Mouse (Mus musculus) liver, adult 2 months (tissue): Measurements from ENCODE around the gene Sprr2d. TPM values are rescaled to one million over a fixed set of nuclear protein-coding genes. Genes with fewer than 3 reads are reported as not detected.

Experiments
- DNase-seq: peaks from one replicate; pipeline ENCODE4 v3.0.0-alpha.2; 2011; ENCODE audit warnings: low read depth, low spot score; ENCODE audit errors: extremely low read depth
- H3K27ac ChIP-seq: fragments of 200-500 bp; replicated peaks from 2 replicates; pipeline ENCODE4 v1.5.1; 2012; ENCODE audit warnings: low read depth, mild to moderate bottlenecking, control low read depth, inconsistent platforms, low read length; ENCODE audit not compliant: insufficient read depth
- H3K27me3 ChIP-seq: fragments of 200-500 bp; 2 replicates; pipeline ENCODE4 v1.6.1; 2012; ENCODE audit warnings: mild to moderate bottlenecking, moderate library complexity, low read length, inconsistent platforms; ENCODE audit not compliant: control insufficient read depth, insufficient read depth
- H3K36me3 ChIP-seq: fragments of 200-500 bp; 2 replicates; pipeline ENCODE4 v1.6.1; 2012; ENCODE audit warnings: low read length, inconsistent platforms; ENCODE audit not compliant: control insufficient read depth, insufficient read depth
- H3K4me1 ChIP-seq: fragments of 200-500 bp; 2 replicates; pipeline ENCODE4 v1.6.1; 2011; ENCODE audit warnings: low read length; ENCODE audit not compliant: control insufficient read depth, insufficient read depth
- H3K4me3 ChIP-seq: fragments of 200-500 bp; 2 replicates; pipeline ENCODE4 v1.5.1; 2011; ENCODE audit warnings: low read depth, mild to moderate bottlenecking, control low read depth, low read length, moderate library complexity; ENCODE audit not compliant: insufficient read depth
- H3K79me2 ChIP-seq: fragments of 200-500 bp; 2 replicates; pipeline ENCODE4 v1.6.1; 2012; ENCODE audit warnings: inconsistent platforms, mild to moderate bottlenecking, low read length, moderate library complexity; ENCODE audit not compliant: control insufficient read depth, insufficient read depth
- H3K9ac ChIP-seq: fragments of 200-500 bp; 2 replicates; pipeline ENCODE4 v1.6.1; 2012; ENCODE audit warnings: low read depth, mild to moderate bottlenecking, control low read depth, inconsistent platforms, low read length
- CTCF ChIP-seq: fragments of 200-500 bp; IDR thresholded peaks from 2 replicates; pipeline ENCODE4 v1.5.1; 2011; ENCODE audit warnings: low read depth, low read length, control low read depth
- POLR2A ChIP-seq: fragments of 200-500 bp; IDR thresholded peaks from 2 replicates; pipeline ENCODE4 v1.6.1; 2011; ENCODE audit warnings: low read length, control low read depth; ENCODE audit not compliant: insufficient read depth; ENCODE audit errors: extremely low read depth
- WGBS: fragments of 180-500 bp; shearing (Covaris S2); methylation state at CpG from one replicate; pipeline ENCODE4 v1.1.7; 2018; 5-methylcytosine and 5-hydroxymethylcytosine counted together
- polyA plus RNA-seq: library from polyadenylated mRNA; depleted of rRNA; stranded (reverse); fragments of >200 nt; gene quantifications from 2 replicates; pipeline ENCODE4 v1.2.3, GENCODE M21; 2012; rRNA removed
- total RNA-seq: library from RNA; depleted of rRNA; stranded (reverse); fragments of >200 nt; gene quantifications from 2 replicates; pipeline ENCODE4 v1.2.3, GENCODE M21; 2014; rRNA removed

Sprr2d gene
- total RNA-seq (not detected in 2 replicates), polyA plus RNA-seq (not detected in 2 replicates)

DNA sequence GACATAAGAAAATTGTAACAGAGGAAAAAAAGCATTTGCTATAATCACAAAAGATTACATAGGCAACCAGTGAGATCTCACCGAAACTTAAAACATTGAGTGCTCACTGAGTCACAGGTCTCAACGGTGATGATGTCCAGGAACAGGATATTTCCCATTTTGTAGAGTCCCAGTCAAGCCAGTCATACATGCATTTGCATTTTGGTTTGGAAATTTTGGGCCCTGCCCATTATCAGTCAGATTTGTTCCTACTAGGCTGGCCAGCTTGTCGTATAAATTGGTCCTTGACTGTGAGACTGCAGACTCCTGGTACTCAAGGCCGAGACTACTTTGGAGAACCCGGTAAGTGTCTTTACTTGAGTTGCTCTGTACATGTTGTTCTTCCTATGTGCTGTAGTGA lies at the start of gene Sprr2d:
TSS of gene Sprr2d (plus strand) at position 301 of the 400 bp plus-strand sequence.
- Histone ChIP-seq H3K79me2 (no peaks in the 10 kb centered on the region), H3K27me3 (no peaks in the 10 kb centered on the region), H3K9ac (no peak within 1 kb of the TSS), H3K36me3 (no peaks in the 10 kb centered on the region), H3K27ac (no peak within 1 kb of the TSS), H3K4me3 (no peak within 1 kb of the TSS), H3K4me1 (no peaks in the 10 kb centered on the region)
- TF ChIP-seq CTCF (no peak), POLR2A (no peak)
- WGBS = 92% methylated on average over 5 of the region's 5 CpGs
- DNase-seq = no peak

DNA sequence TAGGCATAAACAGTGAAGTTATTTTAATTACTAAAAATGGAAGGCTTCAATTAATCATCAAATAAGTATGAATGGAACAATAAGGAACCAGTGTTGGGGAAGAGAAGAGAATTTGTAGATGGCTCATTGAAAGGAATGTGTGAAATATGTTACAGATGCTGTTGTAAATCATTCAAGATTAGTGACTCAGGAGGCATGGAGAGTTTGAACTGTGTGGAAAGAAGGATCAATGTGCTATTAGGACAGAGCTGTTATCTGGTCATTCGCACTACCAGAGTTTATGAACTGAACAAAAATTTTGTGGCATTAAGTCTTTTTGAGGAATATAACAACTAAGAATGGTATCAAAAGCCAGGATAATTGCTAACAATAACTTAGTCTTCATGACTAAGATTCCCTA lies 31.5 kb upstream of the Sprr2d start:
- Histone ChIP-seq H3K4me3 (no peak overlapping the region), H3K27ac (no peak overlapping the region), H3K79me2 (no peaks in the 10 kb centered on the region), H3K36me3 (no peaks in the 10 kb centered on the region), H3K27me3 (no peaks in the 10 kb centered on the region), H3K9ac (no peak overlapping the region), H3K4me1 (no peaks in the 10 kb centered on the region)
- WGBS = 79% methylated on average over 1 of the region's 1 CpGs
- no peak for DNase-seq
- TF ChIP-seq POLR2A (no peak), CTCF (no peak)

DNA sequence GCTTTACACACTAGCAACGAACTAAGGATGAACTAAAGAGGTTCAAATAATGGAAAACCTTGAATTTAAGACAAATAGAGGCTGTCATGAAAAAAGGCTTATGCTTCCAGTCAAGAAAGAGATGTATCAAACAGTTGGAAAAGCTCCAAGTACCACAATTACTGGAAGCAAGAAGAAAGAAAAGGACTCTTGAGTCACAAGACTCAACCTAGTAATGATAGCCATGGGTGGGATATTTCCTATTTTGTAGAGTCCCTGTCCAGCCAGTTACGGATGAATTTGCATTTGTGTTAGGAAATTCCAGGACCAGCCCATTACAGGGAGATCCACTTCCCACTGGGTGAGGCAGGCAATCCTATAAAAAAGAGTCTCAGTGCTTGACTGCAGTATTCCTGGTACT lies 22.6 kb upstream of the Sprr2d start, which contains the start of gene Sprr2b:
TSS of gene Sprr2b (plus strand) at position 301 of the 400 bp plus-strand sequence.
- H3K27me3 ChIP-seq = no peaks in the 10 kb centered on the region
- no peak within 1 kb of the TSS for H3K4me3 ChIP-seq
- DNase-seq = no peak
- no peak within 1 kb of the TSS for H3K9ac ChIP-seq
- no peaks in the 10 kb centered on the region for H3K36me3 ChIP-seq
- no peaks in the 10 kb centered on the region for H3K79me2 ChIP-seq
- no peak within 1 kb of the TSS for H3K27ac ChIP-seq
- TF ChIP-seq POLR2A (no peak), CTCF (no peak)
- H3K4me1 ChIP-seq = no peaks in the 10 kb centered on the region
- WGBS = 70% methylated on average over 2 of the region's 2 CpGs

DNA sequence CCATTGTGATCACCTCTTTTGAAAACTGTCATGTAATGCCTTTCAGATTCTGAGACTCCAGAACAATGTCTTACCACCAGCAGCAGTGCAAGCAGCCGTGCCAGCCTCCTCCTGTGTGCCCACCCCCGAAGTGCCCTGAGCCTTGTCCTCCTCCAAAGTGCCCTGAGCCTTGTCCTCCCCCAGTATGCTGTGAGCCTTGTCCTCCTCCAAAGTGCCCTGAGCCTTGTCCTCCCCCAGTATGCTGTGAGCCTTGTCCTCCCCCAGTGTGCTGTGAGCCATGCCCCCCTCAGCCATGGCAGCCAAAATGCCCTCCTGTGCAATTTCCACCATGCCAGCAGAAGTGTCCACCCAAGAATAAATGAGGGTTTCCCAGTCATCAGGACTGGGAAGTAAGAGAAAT lies 21.6 kb upstream of the Sprr2d start:
- H3K36me3 ChIP-seq = no peaks in the 10 kb centered on the region
- TF ChIP-seq CTCF (no peak), POLR2A (no peak)
- no peak overlapping the region for H3K9ac ChIP-seq
- no peak for DNase-seq
- no peak overlapping the region for H3K4me3 ChIP-seq
- 74% methylated on average over 2 of the region's 2 CpGs for WGBS
- no peaks in the 10 kb centered on the region for H3K27me3 ChIP-seq
- no peaks in the 10 kb centered on the region for H3K79me2 ChIP-seq
- H3K4me1 ChIP-seq = no peaks in the 10 kb centered on the region
- H3K27ac ChIP-seq = no peak overlapping the region

DNA sequence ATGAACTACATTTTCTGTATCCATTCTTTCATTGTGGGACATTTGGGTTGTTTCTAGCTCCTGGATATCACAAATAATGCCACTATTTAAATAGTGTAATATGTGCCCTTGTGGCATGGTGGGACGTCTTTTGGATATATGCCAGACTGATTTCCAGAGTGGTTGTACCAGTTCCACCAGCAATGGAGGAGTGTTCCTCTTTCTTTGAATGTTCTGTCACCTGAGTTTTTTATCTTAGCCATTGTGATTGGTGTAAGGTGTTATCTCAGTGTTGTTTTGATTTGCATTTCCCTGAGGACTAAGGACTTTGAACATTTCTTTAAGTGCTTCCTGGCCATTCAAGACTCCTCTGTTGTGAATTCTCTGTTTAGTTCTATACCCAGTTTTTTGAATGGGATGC lies 2.7 kb upstream of the Sprr2d start:
- H3K27me3 ChIP-seq = no peaks in the 10 kb centered on the region
- no peaks in the 10 kb centered on the region for H3K36me3 ChIP-seq
- WGBS = 64% methylated on average over 1 of the region's 1 CpGs
- no peaks in the 10 kb centered on the region for H3K4me1 ChIP-seq
- no peak for DNase-seq
- H3K27ac ChIP-seq = no peak overlapping the region
- no peak overlapping the region for H3K4me3 ChIP-seq
- TF ChIP-seq CTCF (no peak), POLR2A (no peak)
- H3K79me2 ChIP-seq = no peaks in the 10 kb centered on the region
- no peak overlapping the region for H3K9ac ChIP-seq

DNA sequence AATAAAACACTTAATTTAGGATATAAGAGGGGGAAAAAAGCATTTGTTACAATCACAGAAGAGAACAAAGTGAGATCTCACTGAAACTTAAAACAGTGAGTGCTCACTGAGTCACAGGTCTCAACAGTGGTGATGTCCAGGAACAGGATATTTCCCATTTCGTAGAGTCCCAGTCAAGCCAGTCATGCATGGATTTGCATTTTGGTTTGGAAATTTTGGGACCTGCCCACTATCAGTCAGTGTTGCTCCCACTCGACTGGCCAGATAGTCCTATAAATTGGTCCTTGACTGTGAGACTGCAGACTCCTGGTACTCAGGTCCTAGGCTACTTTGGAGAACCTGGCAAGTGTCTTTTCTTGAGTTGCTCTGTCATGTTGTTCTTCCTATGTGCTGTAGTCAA lies 12.9 kb downstream of the Sprr2d start, which contains the start of gene Sprr2e:
TSS of gene Sprr2e (plus strand) at position 301 of the 400 bp plus-strand sequence.
- no peak for DNase-seq
- Histone ChIP-seq H3K27ac (no peak within 1 kb of the TSS), H3K36me3 (no peaks in the 10 kb centered on the region), H3K9ac (no peak within 1 kb of the TSS), H3K4me3 (no peak within 1 kb of the TSS), H3K4me1 (no peaks in the 10 kb centered on the region), H3K79me2 (no peaks in the 10 kb centered on the region), H3K27me3 (no peaks in the 10 kb centered on the region)
- TF ChIP-seq CTCF (no peak), POLR2A (no peak)
- 81% methylated on average over 2 of the region's 2 CpGs for WGBS
